Mouse (Mus musculus) bone marrow macrophage, adult 2 months (primary cell): Measurements from ENCODE around the gene Pax2. TPM values are rescaled to one million over a fixed set of nuclear protein-coding genes. Genes with fewer than 3 reads are reported as not detected.
"Not testable (repeated sequence)": the region's sequence is repeated elsewhere in the genome, so short reads cannot be mapped to it uniquely, and the experiment has no call there.

Experiments used
- H3K27ac ChIP-seq: 2 replicates; pipeline ENCODE4 v1.5.1; 2012; ENCODE audit warnings: low read depth, low read length; ENCODE audit not compliant: insufficient read depth
- H3K4me1 ChIP-seq: 2 replicates; pipeline ENCODE4 v1.6.1; 2012; ENCODE audit warnings: low read length; ENCODE audit not compliant: control insufficient read depth, insufficient read depth
- H3K4me3 ChIP-seq: 2 replicates; pipeline ENCODE4 v1.5.1; 2012; ENCODE audit warnings: mild to moderate bottlenecking, low read length, moderate library complexity; ENCODE audit not compliant: insufficient read depth
- CTCF ChIP-seq: IDR thresholded peaks from 2 replicates; pipeline ENCODE4 v1.5.1; 2012; ENCODE audit warnings: low read depth, mild to moderate bottlenecking, low read length, moderate library complexity
- POLR2A ChIP-seq: IDR thresholded peaks from 2 replicates; pipeline ENCODE4 v1.6.1; 2012; ENCODE audit warnings: mild to moderate bottlenecking, low read depth, low read length, borderline replicate concordance
- polyA plus RNA-seq: library from polyadenylated mRNA; stranded (reverse); fragments of >200 nt; gene quantifications from 2 replicates; pipeline ENCODE4 v1.2.4, GENCODE M21; 2012; ENCODE audit not compliant: missing spikeins, insufficient read depth, insufficient read length

Gene Pax2
- polyA plus RNA-seq, 1 experiment = not detected

DNA sequence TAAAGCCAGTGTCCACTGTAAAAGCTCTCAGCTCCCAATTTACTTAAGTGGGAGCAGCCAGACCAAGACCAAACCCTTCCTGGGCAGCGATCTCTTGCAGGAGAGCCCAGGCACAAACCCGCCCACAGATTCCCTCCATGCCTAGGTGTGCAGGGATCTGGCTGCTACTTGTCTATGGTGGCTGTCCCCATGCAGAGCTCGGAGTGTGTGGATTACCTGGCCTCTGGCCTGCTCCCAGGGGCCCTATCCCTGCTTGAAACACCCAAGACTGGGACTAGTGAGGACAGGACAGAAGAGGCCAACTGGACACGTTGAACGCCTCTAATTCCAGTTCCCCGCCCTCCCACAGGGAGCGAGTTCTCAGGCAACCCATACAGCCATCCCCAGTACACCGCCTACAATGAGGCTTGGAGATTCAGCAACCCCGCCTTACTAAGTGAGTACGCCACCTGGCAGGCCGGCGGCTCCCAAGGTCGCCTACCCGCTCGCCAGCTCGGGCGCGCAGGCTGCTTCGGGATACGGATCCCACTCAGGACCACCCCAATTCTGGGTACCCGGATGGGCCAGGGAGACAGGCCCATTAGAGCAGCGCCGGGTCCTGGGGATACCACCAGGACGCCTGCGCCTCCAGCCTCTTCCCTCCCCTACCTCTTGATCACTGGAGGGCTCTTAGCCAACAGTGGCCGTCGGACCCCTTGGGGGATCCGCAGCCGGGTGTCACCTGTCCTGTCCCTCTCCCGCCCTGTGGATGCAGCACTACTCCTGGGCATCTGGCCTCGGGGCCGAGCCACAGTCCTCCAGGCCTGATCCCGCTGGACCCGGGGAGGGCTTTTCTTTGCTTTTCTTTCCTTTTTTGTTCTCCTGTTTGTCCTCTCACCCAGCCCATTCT is 79.4 kb downstream of the Pax2 start:
- no peaks in the 10 kb centered on the region for H3K4me1 ChIP-seq
- no peak for TF ChIP-seq POLR2A
- no peak for TF ChIP-seq CTCF
- H3K4me3 ChIP-seq = no peak overlapping the region
- no peak overlapping the region for H3K27ac ChIP-seq

DNA sequence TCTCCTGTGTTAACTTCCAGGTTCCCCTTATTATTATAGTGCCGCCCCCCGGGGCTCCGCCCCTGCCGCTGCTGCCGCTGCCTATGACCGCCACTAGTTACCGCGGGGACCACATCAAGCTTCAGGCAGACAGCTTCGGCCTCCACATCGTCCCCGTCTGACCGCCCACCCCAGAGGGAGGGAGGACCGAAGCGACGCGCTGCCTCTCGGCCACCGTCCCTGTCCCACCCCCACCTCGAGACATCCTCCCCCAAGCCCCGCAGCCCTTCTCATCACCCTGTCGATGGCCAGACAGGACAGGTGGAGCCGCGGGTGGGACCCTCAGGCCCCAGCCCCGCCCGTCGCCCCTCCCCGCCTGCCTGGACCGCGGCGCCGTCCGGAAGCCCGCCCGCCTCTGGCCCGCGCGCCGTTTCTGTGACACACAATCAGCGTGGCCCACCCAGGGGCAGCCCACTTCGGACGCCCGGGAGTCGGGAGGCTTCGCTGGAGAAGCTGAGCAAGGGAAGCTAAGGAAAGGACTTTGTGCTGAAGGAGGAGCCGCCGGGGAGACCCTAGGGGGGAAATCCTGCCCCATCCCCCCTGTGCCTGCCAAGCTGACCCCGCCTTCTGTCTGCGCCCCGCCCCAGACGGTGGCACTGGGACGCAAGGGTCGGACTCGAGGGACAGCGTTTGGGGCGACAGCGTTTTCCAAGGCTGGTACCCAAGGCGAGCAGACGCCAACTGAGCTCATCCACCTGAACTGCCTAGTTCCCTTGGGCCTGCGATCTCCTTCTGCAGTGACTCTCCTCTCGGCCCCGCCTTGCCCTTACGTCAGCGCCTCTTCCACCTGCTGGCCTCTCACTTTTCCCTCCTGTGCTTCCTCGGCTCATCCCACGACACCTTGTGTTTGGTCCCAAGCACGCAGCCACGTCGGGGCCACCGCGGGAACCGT is 80.4 kb downstream of the Pax2 start:
- H3K4me3 ChIP-seq = no peak overlapping the region
- no peaks in the 10 kb centered on the region for H3K4me1 ChIP-seq
- TF ChIP-seq POLR2A = no peak
- no peak overlapping the region for H3K27ac ChIP-seq

DNA sequence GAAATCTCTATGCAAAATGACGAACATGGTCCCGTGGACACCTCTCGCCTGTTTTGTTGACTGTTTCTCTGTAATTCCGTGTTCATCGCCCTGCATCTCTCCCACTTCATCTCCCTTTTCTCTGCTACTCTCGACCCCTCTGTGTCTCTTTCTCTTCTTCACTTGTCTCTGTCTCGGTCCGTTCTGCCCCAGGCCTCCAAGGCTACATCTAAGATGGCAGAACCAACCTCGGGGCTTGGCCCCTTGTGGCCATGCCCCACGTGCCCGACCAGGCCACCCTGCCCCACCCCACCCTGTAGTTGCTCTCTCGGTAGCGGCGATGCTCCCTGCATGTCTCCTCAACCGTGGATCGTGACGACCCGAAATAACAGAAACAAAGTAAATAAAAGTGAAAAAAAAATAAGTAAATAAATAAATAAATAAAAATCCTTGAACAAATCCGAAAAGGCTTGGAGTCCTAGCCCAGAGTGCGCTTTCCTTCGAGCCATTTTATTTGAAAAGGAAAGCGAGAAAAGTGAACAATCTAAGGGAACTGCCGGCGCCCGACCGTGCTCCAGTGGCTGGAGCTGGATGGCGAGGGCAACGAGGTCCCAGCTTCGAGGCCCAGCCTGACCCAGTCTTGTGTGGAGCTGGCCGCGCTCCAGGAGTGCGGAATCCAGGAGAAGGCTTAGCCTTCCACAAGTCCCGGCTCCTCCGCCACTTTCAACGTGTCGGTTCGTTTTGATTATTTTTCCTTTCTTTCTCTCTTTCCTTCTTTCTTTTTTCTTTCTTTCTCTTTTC is 81.8 kb downstream of the Pax2 start:
- Histone ChIP-seq H3K4me3 (peak overlapping the region; percentile 9; the same call in 1 of the 2 replicates), H3K4me1 (no peaks in the 10 kb centered on the region), H3K27ac (no peak overlapping the region)
- TF ChIP-seq CTCF (no peak), POLR2A (no peak)

DNA sequence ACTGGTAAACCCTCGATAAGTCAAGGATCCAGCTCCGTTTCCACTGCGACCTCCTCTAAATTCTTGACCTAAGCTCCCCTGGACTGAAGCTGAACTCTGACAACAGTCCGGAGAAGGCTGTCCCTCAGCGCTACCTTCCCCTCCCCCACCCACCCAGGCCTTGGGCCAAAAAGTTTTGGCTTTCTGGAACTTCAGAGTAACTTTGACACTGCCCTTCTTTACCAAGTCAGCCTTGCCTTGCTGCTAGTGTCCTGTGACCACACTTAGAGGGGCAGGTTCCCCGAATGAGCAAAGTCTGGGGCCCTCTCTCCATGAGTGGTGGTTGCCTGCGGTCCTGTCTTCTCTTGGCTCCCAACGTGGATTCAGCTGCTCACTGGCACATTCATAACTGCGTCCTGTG is 82.5 kb downstream of the Pax2 start:
- H3K27ac ChIP-seq = no peak overlapping the region
- no peaks in the 10 kb centered on the region for H3K4me1 ChIP-seq
- H3K4me3 ChIP-seq = no peak overlapping the region
- TF ChIP-seq POLR2A = no peak
- no peak for TF ChIP-seq CTCF

DNA sequence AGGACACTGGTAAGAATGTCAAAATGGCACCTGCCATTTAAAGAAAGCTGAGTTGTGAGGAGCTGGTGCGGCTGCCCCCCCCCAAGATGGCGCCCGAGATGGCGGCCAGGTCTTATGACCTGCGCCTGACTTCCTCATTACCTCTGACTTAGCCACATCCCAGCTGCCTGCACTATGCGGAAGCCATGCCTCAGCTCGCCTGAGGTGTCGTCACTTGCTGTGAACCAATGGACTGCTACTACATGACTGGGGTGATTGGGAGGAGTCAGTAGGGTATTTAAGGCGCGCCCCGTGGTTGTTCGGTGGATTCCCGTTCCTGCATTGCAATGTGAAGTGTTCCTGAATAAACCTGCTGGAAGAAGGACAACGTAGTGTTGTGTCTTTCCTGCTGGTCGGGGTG is 86.8 kb downstream of the Pax2 start:
- not testable (repeated sequence) for H3K27ac ChIP-seq

DNA sequence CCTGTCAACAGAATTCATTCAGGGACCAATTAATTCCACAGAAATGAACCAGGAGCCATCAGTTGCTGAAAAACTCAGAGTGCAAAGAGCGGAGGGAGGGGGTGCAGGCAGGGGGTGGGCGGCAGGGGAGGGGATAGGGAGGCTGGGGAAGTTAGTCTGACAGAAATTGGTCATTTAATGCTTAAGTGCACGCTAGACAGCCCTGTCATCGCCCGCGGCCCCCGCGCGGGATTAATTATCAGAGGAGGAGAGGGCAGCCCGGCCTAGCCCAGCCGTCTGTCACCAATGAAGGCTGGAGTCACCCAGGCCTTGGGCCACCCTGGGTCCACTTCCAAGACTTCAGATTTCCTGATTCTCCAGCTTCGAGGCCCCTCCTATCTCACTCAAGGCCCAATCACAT is 93.6 kb downstream of the Pax2 start:
- TF ChIP-seq POLR2A = no peak
- no peak for TF ChIP-seq CTCF
- Histone ChIP-seq H3K4me1 (no peaks in the 10 kb centered on the region), H3K27ac (no peak overlapping the region), H3K4me3 (no peak overlapping the region)

More for the DNA sequence above, 86.8 kb downstream of the Pax2 start:
- H3K4me1 ChIP-seq, H3K4me3 ChIP-seq: not testable (repeated sequence)

DNA sequence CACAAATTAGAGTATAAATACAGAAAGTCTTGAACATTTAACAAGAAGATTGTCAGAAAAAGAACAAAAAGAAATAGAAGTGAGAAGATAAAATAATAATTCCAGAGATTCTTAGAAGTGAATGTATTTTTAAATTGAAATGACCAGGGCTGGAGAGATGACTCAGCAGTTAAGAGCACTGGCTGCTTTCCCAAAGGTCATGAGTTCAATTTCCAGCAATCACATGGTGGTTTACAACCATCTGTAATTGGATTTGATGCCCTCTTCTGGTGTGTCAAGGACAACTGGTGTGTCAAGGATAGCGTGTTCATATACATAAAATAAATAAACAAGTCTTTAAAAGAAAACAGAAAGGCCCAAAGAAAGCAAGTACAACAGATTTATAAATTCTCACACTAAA is 102.8 kb downstream of the Pax2 start:
- Histone ChIP-seq H3K4me1 (no peaks in the 10 kb centered on the region), H3K4me3 (no peak overlapping the region), H3K27ac (no peak overlapping the region)
- TF ChIP-seq POLR2A (no peak), CTCF (no peak)

DNA sequence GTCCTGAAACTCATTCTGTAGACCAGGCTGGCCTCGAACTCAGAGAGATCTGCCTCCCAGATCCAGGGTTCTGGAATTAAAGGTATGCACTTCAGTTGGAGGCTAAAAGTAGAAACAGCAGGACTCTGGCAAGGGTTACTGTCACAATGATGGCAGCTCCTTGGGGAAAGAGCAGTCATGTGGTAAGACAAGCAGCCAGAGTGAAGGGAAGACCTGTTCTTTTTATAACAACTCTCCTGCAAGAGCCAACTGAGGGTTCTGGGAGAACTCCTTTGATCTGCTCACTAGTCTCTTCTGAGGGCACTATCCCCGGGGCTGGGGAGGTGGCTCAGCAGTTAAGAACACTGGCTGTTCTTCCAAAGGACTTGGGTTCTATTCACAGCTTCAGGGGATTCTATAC is 112.9 kb downstream of the Pax2 start:
- Histone ChIP-seq H3K4me3 (no peak overlapping the region), H3K27ac (no peak overlapping the region), H3K4me1 (no peaks in the 10 kb centered on the region)
- TF ChIP-seq CTCF = no peak
- no peak for TF ChIP-seq POLR2A

DNA sequence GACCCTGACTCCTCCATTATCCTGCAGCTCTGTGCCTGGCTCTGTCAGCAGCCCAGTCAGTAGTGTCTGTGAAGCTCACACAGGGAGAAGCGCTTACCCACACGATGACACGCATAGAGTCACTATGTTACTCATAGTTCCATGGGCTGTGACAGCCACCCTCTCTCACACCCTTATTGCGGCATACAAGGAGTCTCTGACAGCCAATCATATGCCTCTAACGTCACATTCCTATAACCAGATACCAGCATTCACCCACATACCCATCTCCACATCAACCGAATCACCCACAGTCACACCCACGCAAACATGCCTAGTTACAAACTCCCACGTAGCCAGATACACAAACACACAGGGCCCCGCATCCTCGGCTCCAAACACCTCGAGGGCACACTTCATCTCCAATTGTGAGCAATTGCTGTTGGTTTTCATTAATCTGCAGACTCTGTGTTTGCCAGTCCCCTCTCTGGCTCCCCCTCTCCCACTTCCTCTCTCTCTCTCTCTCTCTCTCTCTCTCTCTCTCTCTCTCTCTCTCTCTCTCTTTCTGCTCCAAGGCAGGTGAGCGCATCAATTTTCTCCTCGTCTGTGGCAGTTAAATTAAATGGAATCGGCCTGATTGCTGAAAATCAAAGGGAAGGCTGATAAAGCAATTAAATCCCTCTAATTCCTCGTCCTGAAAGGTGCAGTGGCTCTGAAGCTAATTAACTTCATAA is 118.5 kb downstream of the Pax2 start:
- no peak overlapping the region for H3K27ac ChIP-seq
- H3K4me1 ChIP-seq = no peaks in the 10 kb centered on the region
- no peak overlapping the region for H3K4me3 ChIP-seq
- TF ChIP-seq CTCF = no peak
- no peak for TF ChIP-seq POLR2A
